Mouse (Mus musculus): ENCODE measurements around the gene Tha1. TPM values are rescaled to one million over a fixed set of nuclear protein-coding genes. Genes with fewer than 3 reads are reported as not detected.
"Not testable (repeated sequence)": the region's sequence is repeated elsewhere in the genome, so short reads cannot be mapped to it uniquely, and the experiment has no call there.

The Tha1 gene
- total and polyA plus RNA-seq, 3 experiments: 8.4 to 40.3 (median 9.5) TPM

- DNase-seq: no peak
Observed at GRCm38 (mm10) chr11:117848271-117848984, 24.9 kb downstream of the Tha1 start.

- DNase-seq: no peak
Observed at GRCm38 (mm10) chr11:117847593-117848215, 25.6 kb downstream of the Tha1 start.

DNA sequence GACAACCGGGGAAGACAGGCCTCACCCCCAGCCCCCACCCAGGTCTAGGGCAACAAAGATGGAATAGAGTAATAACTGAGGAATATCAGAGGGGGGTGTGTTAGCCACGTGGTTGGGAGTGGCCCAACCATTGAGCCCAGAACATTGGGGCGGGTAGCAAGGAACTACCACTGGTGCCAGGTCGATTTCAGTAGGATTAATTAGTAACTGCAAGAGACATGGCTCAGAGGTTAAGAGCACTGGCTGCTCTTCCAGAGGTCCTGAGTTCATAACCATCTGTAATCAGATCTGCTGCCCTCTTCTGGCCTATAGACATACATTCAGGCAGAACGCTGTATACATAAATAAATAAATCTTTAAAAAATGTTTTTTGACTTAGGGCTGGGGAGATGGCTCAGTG is 26.6 kb downstream of the Tha1 start:
- no peak for DNase-seq

- DNase-seq: no peak
Observed at GRCm38 (mm10) chr11:117845651-117846050, 27.6 kb downstream of the Tha1 start.

DNA sequence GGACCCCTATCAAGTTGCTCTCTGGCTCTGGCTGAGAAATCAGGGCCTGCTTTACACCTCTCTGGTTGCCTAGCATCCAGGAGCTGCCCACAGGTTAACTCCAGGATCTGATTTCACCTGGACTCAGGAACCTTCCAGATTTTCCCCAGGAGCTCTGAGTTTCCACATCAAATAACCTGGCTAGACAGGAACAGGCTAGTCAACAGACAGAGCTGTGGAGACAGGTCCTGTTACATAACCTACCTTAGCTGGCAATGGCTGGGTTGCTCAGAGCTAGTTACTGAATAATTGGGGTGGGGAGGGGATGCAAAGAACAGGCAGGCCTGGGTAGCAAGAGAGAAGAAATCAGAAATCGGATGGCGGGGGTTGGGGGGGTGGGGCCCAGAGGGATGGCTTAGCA is 28.3 kb downstream of the Tha1 start:
- no peak for DNase-seq

DNA sequence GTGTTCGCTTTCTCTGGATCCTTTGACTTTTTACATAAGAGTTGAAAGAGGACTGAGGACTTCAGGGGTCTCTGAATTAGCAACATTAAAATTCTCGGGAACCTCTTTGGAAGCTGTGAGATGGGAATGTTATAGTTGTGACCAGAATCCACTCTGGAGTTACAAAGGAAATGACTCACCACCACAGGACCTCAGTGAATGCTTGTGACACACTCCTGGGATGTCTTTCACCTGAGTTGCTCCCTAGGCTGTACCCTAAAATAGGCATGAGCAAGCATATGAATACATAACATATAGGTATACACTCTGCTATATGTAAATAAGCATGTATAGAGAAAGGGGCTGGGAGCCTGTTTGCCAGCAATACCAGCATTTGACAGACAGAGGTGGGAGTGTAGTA is 29.8 kb downstream of the Tha1 start:
- no peak for DNase-seq

DNA sequence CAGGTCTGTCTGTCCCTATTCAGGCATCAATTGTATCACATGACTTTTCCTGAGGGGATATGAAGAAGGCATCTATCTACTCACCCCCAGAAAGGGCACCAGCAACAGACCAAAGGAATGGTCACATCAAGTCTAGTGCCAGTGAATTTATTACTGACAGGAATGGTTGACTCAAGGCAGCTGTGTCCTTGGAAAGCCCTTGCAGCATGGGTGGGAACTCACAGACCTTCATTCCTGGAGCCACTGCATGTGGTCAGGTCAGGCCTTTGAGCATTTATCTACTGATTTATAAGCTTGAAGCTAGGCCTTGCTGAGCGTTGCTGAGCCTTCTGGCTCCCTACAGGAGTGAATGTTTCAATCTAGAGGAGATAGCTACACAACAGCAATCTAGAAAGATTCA is 32.4 kb downstream of the Tha1 start:
- peak; percentile 74 for DNase-seq

GRCm38 (mm10) chr11:117839021-117839420 is 34.3 kb downstream of the Tha1 start:
- no peak for DNase-seq

GRCm38 (mm10) chr11:117838572-117838971 is 34.7 kb downstream of the Tha1 start:
- no peak for DNase-seq

DNA sequence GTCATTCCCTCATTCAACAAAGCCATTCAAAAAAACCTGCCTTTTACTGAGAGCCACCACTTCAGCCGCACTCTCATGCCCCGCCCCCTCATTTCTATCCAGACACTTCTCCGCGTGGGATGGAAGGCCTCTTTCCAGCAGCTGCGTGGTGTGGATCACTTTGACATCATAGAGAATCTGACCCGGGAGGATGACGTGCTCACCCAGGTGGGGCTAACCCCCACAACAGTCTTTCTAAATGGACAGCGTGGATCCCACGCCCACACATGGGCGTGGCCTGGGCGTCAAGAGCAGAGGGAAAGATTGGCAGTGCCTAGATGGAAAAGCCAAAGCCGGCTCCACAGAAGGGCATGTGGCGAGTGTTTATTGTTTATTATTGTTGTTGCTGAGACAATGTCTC is 37.0 kb downstream of the Tha1 start:
- DNase-seq: peak; percentile 43

GRCm38 (mm10) chr11:117834086-117834485 is 39.2 kb downstream of the Tha1 start:
- no peak for DNase-seq

GRCm38 (mm10) chr11:117833509-117833908 is 39.8 kb downstream of the Tha1 start:
- DNase-seq: not testable (repeated sequence)

GRCm38 (mm10) chr11:117832086-117832969 is 41.0 kb downstream of the Tha1 start:
- DNase-seq: peak; percentile 65

- DNase-seq: no peak
Observed at GRCm38 (mm10) chr11:117830401-117830800, 42.9 kb downstream of the Tha1 start.

DNA sequence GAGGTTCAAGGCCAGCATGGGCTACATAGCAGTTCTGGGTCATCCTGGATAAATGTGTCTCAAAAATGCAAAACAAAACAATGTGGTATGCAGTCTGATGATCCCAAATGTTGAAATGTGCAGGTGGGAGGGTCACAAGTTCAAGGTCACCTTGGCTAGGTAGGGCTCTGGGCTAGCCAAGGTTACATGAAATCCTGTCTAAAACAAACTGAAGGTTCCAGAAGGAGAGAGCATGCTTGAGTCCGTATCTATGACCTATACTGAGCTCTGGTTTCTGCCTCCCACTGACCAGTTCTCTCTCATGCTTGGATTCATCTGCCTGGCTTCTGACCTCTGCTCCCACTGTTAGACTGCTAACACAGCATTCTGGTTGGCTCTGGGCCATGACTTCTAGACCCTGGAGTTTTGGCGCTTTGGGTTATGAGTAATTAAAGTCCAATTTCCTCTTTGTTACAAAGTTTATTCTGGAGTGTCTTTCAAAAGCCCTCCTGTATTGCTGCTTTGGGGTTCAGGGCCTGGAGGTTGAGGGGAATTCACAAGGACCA is 43.5 kb downstream of the Tha1 start:
- DNase-seq: peak; percentile 44

- peak; percentile 50 for DNase-seq
Observed at GRCm38 (mm10) chr11:117828888-117829604, 44.2 kb downstream of the Tha1 start.

GRCm38 (mm10) chr11:117828149-117828887 is 45.0 kb downstream of the Tha1 start:
- DNase-seq: peak; percentile 37

- no peak for DNase-seq
Observed at GRCm38 (mm10) chr11:117827386-117827785, 45.9 kb downstream of the Tha1 start.

DNA sequence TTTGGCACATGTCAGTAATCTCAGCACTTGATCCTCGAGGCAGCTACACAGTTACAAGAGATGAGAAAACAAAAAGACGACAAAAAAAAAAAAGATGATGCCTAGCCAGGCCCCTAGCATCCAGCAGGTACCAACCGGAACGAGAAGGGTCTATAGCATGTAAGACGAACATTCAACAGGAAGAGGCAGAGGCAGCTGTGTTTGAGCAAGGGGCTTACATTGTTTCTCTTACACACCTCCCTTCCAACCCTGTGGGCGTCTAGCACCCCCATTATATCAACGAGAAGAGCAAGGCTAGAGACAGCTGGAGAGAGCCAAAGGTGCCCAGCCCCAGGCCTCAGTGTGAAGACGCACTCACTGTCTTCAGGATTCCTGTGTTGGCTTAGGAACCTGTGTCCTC is 46.4 kb downstream of the Tha1 start:
- DNase-seq: no peak

- DNase-seq: peak; percentile 37
Observed at GRCm38 (mm10) chr11:117826164-117826563, 47.1 kb downstream of the Tha1 start.
